Mouse (Mus musculus) frontal cortex, adult (tissue): ENCODE results near the gene Fads2.

Experiments used
- ATAC-seq: cut with Nextera tagmentation; 2 replicates; pipeline ENCODE4 v1.9.2; 2017; ENCODE audit warnings: mild to moderate bottlenecking, moderate library complexity, mixed read lengths; ENCODE audit not compliant: low TSS enrichment

Fads2 gene

DNA sequence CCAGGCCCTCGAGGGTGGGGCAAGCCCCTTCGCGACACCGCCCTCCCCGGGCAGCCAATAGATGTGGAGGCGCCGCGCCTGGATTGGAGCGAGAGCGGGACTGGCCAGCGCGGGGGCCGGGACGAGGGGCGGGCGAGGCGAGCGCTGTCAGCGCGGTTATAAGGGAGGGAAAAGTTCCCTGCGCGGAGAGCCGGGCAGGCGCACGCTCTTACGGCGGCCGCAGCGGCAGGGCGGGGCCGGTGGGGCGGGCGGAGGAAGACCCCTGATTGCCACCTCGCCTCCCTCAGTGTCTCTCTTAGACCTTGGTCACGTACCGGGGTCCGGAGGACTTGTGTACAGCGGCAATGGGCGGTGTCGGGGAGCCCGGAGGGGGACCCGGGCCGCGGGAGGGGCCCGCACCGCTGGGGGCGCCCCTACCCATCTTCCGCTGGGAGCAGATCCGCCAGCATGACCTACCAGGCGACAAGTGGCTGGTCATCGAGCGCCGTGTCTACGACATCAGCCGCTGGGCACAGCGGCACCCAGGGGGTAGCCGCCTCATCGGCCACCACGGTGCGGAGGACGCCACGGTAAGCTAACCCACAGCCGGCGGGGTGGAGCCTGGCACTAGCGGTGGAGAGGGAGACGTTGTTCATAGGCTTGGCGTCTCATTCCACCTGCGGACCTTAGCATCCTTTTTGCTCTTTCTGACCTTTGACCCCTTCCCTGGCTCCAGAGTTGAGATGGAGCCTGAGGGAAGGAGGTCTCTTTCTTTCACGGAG, 60.0 kb downstream of the Fads2 start, which contains the start of gene Fads3:
Gene Fads3, plus strand, starts transcription at position 182 of the 761 bp plus-strand sequence.
- peak; percentile 82 for ATAC-seq

DNA sequence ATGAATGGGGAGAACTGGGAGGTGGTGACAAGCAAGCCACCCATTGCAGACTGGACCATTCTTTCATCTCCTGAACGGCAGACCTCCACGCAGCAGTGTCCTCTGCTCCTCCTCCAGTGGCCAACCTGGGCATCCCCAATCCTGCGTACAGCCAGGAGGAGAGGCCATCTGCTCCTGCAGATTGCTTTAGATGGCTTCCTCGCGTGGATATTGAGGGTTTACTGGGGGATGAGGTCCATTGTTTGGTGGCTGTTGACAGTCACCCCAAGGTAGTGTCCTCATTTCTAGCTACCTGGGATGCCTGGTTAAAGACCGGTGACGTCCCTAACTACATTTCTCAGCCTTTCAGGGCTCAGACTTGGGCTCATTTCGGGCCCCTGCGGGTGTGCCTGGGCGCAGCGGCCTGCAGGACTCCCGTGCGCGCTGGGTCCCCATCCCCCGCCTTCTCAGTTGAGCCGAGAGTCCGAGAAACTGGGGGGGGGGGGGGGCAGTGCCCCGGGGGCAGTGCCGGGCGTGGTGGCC, 60.6 kb downstream of the Fads2 start:
- ATAC-seq: peak; percentile 25

DNA sequence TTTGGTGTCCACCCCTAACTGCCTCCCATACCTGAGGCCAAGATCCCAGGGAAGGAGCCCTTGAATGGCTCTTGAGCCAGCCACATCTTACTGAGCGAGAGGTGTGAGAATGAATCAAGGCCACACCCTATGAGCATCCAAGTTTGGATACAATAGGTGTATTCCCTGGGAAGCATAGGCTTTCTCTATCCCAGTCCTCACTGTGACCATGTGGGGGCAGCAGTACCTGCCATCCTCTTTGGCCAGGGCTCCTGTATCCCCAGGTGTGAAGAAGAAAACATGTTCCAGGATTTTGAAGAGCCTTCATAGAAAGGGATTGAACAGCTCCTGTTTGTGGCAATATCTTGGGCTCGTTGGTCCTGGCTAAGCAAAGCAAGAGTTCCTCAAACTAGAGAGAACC, 61.9 kb downstream of the Fads2 start:
- ATAC-seq: no peak

- ATAC-seq: no peak
Observed at GRCm38 (mm10) chr19:10038910-10039309, 62.6 kb downstream of the Fads2 start.

DNA sequence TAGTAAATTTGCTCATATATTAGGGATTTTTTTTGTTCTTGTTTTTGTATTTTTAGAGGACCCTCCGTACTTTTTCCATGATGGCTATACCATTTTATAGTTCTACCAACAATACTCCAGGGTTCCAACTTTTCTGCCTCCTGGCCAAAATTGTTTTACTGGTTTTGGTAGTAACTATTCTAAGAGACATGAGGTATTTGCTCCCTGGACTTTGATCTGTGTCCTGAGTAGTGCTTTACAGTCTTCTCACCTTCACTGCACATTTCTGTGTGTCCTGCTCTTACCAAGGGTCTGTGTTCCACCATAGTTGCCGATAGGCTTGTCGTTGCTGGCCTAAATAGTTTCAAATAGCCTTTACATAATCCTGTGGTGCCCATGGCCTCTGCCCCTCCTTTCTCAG, 63.2 kb downstream of the Fads2 start:
- no peak for ATAC-seq

GRCm38 (mm10) chr19:10037534-10037933, 64.0 kb downstream of the Fads2 start:
- no peak for ATAC-seq

- ATAC-seq: peak; percentile 62
Observed at GRCm38 (mm10) chr19:10034785-10035447, 66.6 kb downstream of the Fads2 start.

- no peak for ATAC-seq
Observed at GRCm38 (mm10) chr19:10034356-10034755, 67.2 kb downstream of the Fads2 start.

DNA sequence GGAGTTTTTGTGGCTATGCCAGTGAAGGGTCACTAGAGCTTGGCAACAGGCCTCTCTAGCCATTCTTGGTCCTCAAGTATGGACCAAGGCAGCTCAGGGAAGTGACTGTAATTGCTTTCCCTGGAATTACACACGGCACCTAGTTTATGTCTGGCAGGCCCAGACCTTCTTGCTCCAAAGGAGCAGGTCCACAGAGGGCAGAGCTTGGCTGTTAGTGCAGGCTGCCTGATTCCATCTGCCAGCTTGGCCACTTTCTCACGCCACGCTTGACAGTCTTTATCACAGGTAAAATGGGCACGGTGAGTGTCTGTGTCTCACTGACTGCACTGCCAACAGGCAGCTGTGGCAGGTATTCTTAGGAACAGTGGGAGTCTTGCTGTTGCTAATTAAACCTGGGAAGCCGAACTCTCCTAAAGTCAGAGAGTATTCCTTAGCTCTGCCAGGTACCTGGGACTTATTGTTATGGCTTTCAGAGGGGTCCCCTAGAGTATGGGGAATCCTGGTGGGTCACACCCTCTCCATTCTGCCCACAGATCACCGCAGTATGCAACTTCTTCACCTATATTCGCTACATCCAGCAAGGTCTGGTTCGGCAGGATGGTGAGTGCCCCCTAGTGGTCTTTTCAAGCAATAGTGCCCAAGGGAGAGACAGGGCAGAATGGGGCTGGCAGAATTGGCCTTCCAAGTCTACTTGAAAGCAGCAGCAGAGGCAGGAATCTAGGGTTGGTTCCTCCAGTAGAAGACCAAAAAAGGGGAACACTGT, 68.2 kb downstream of the Fads2 start:
- peak; percentile 91 for ATAC-seq

GRCm38 (mm10) chr19:10029746-10030145, 71.8 kb downstream of the Fads2 start:
- ATAC-seq: no peak

DNA sequence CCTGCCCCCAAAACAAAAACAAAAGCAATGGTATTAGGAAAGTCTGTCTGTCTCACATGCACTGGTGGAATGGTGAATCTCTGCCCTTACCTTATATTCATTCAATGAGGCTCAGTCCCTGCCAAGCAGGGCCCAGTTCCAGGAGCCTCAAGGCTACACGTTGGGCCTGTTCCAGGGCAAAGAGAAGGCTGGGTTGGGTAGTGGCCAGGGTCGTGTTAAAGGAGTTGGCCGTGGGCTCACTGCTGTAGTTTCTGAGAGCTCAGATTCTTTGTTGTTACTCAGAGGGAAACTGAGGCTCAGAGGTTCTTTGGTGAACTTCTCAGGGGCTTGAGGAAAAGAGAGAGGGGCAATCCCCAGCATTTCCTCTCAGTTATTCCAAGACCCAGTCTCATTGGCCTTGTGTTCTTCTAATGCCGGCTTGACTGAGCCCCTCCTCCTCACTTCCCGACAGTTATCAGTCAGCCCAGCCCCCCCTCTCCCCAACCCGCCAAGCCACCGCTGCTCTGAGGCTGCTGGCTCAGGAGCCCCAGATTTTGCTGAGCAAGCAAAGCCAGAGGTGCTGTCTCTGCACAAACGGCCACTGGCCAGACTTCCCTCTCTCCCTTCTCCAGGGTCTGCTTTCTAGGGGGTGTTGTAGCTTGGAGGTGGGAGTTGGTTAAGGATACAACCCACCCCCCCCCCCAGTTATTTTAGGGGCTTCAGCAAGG, 76.2 kb downstream of the Fads2 start:
- no peak for ATAC-seq

DNA sequence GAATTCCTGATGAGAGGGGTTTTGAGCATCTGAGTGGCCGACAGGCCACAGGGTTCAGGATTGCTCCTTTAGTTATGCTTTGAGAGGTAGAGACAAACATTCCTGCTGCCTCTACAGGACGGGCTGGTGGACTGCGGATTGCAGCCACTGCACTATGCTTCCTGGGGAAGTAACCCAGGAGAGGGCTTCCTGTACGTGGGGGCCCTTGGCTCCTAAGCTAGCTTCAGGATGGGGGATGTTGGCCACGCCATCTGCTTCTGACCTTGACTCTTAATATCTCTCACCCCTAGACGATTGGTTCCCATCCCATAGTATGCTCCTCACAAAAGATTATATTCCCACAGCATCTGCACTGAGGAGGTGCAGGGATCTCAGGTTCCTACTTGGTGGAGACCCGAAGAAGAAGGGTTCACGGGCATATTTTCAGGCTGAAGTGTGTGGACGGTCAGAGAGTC, 78.2 kb downstream of the Fads2 start:
- ATAC-seq: no peak

DNA sequence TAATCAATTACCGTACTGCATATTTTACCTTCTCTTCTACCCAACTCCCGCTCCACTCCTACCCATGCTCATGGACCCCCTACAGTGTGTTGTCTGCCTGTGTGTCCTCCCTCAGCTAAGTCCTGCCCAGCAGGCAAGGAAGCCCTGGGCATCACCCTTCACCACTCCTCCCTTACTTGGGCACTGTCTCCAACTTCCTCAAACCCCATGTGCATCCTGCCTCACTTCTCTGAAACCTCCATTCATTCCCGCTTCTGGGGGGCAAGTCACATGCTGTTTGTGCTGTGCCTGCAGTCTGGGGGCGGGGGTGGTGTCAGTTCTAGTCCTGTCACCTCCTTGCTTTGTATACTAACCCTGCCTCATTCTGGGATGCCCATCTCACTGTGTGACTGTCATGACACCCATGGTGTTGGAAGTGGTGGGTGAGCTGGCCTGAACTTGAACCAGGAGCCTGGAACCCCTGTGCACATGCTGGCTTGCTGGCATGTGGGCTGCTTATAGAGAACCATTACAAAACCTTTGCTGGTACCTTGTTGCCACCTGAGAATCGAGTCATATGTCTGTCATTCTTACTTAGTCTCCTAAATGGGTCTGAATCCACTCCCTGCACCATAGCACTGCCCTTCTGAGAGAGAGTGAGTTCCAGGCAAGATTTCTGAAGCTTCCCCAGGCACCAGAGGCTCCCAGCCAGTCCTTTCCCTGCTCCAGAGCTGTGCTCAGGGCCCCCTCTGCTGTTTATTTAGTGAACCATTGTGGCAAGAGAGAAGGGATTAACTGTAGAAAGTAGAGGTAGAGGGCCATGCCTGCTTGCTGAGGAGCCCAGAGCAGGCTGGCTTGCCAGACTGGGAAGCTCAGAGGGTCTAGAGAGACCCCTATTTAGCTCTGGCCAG, 78.9 kb downstream of the Fads2 start:
- peak; percentile 71 for ATAC-seq

DNA sequence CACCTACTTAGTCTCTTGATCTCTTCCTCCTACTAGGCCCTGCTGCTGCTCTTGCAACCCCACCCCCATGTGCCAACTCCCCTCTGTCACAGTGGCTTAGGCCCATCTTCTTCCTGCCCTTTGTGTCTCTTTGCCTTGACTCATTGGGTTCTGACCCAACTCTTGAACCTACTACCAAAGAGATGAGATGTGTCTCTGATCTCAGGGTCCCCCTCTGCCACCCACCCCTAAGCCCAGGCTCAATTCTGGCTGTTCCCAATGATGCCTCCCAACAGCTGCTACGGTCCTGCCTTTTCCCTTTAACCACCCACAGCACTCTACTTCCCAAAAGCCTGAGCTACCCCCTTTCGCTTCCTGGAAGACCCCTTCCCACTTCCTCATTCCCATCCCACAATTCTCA, 79.6 kb downstream of the Fads2 start:
- no peak for ATAC-seq

DNA sequence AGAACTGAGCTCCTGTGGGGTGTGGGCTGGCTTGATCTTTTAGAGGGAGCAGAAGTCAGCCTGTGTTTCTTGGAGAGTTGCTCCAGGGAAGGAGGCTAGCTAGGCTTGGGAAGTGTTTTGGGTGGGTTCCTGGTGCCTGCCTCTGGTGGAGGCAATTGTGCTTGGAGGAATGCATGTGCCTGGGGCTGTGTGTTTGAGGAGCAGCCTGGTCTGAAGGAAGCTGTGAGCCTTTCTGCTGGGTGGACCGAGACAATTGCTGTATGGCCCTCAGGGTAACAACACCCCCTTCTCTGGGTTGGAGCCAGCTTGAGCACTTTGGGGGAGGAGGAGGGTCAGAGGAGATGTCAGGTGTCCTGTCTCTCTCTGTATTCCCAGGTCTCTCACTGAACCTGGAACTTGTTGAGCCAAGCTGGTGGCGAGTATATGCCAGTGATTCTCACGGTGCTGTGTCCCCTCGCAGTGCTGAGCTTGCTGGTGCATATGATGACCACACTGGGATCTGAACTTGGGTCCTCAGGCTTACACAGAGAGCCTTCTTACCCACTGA, 82.3 kb downstream of the Fads2 start:
- no peak for ATAC-seq

DNA sequence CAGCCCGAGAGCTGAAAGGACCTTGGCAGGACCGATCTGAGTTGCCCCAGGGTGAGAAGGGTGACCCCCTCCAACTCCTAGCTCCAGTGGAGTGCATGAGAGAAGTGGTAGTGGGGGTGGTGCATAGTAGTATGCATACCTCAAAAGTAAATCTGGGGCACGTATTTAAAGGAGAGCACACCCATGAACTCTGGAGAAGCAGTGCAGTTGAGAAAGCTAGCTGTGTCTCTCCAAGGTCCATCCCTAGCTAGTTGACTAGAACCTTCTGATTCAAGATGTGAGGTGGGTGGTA, 83.1 kb downstream of the Fads2 start:
- ATAC-seq: no peak

DNA sequence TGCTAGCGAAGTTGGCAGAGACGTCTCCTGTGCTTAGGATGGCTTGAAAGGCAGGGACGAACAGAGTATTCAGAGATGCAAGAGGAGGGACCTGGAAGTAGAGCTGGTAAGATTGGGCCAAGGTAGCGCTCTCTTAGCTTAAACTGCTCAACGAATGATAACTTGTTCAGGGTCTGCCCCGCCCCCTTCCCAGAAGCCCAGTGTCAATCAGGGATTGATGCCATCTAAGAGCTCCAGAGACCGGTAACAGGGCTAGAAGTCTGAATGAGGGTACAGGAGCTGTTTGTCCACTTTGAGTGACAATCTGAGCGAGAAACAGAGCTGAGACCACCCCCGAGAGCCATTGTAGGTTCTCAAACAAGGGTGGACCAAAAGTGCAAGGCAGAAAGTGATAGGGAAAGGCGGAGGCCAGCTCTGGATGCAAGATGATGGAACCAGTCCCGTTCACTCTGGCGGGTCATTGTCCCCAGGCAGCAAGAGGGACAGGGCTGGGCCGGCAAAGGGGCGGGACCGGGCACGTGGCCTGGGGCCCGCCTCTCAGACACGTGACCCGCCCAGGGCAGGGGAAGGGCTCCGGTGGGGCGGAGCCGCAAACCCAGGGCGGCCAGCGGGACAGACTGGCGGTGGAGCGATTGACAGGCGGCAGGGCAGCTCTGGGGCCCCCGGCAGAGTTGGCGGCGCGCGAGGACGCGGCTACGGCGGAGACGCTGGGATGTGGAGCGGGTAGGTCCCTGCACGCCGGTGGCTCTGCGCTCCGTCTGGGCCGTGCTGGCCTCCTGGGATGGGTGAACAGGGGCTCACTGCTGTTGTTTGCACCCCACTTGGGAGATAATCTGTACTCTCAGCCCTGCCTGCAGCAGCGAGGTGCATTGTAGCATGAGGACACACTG, 83.7 kb downstream of the Fads2 start:
- ATAC-seq: peak; percentile 77

DNA sequence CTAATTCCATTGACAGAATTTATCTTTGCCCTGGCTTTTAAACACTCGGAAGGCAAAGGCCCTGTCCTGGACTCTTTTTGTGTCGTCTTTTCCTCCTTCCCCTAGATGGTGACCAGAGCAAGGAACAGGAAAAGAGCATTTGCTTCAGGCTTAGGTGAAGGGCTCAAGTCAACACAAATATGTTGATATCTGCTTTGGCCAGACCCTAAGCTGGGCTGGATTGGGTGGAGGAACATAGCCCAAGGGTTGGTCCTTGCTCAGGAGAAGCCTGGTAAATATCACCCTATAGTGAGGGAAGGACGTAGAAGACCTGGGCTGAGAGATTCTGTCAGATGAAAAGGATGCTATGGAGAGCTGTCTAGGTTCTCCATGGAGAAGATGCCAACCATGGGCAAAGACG, 85.4 kb downstream of the Fads2 start:
- ATAC-seq: no peak

DNA sequence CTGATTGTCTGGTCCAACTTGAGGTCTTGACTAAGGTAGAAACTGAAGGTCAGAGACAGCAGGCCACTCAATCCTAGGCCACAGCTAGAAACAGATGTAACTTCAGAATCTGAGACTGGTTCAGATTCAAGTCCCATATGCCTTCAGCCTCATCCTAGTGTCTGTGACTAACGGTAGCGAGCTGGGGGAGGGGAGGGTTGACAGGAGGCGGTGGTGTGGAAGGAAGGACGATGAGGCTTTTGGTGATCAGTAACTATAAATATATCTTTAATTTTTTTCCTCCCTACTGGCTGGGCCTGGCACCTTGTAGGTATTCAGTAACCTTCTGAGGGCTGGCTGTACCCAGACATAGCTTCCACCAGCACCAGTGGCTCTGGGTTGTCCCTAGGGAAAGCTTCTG, 86.1 kb downstream of the Fads2 start:
- no peak for ATAC-seq

DNA sequence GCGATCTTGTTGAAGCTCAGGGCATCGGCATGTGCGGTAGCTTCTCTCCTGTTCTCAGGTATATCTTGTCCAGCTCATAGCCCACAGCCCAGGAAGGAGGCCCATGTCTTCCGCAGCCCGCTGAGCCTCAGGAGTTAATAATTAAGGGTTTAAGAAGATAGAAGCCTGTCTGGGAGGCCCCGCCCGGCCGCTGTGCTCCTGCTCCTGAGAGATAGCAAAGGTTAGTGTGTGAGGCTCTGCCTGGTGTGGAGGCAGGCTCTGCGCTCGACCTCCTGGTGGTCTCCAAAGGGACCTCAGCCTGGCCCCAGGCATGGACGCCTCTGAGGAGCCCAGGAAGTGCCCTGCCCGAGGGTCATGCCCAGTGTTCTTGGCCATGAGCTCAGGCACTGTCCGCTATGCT, 86.7 kb downstream of the Fads2 start:
- no peak for ATAC-seq
